Mouse (Mus musculus) ES-CJ7 (cell line): ENCODE results near the gene Disp1.

ENCODE experiments used
- DNase-seq: peaks from one replicate; pipeline ENCODE4 v3.0.0; 2011; ENCODE audit warnings: low read depth, low spot score

Gene Disp1

DNA sequence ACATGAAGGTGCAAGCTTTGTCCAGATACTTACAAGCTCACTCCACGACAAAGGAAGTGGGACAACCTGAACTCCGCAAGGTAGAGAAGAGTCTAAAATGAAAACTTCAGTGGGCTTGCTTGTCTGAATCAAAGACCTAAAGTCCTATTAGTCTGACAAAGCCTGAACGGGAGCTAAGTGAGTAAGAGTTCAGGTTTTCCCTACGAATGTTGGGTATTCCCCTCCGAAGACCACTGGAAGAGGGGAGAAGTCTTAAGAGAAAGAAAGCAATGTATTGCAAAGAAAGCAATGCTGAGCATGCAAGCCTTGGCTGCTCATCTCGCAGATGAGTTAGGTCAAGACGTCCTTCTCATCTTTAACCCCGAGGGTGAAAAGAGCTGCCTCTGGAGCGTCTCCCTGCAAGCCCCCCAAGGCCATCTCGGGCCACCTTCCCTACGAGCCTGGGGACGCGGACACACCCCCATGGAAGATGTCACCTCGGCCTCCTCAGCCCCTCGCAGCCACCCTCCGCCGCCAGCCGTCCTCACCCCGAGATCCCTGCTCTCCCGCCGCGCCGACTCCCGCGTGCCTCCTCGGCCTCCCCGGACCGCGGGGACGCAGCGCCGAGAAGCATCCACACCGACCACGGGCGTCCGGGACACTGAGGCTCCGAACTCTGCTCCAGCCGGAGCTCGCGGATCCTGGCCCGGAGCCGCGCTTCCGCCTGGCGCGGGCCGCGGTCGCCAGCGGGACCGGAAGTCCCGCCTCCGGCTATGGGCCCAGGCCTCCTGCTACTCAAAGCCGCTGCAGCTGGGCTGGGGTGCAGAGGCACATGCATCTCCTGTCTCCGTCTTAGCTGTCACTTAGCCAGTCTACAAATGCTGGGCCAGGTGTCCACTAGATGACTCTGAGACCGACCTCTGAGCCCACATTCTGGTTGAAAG, at the start of gene Disp1:
Gene Disp1 (minus strand): TSS at position 727 of the 923 bp plus-strand sequence.
- DNase-seq: peak; percentile 71

DNA sequence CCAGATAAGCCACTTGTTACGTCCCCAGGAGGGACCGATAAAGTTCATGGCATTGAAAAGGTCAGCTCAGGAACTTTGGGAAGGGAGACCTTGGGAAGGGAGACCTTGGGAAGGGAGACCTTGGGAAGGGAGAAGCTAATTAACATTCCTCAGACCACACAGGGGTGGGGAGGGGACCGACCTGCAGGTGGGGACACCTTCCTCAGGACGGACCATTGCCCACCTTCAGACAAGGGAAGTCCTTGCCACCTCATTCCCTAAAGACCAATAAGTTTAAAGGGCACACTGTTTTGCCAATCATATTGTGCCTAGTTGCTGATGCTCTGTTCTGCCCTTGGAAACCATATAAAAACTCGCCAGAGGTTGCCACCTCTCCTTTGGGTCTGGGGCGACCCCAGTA, 46.3 kb upstream of the Disp1 start:
- no peak for DNase-seq

DNA sequence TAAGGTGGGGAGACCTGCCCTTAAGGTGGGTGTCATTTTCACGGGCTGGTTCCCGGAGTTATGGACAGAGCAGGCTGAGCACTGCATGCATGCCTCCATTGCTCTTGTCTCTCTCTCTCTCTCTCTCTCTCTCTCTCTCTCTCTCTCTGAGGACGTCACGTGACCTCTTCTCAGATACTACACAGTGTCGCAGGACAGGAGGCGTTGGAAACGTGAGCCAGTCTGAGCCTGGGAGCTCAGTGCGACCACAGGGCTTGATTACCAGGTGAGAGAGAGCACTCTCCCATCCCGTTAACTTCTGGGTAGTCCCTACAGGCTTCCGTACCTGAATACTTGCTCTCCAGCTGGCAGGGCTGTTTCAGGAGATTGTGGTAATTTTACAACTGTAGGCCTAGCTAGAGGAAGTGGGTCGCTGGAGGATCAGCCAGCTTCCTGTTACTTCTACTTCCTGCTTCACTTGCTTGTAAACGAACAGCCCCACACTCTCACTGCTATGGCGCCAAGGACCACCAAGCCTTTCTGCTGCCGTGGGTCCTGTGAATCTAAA, 44.7 kb upstream of the Disp1 start:
- no peak for DNase-seq

DNA sequence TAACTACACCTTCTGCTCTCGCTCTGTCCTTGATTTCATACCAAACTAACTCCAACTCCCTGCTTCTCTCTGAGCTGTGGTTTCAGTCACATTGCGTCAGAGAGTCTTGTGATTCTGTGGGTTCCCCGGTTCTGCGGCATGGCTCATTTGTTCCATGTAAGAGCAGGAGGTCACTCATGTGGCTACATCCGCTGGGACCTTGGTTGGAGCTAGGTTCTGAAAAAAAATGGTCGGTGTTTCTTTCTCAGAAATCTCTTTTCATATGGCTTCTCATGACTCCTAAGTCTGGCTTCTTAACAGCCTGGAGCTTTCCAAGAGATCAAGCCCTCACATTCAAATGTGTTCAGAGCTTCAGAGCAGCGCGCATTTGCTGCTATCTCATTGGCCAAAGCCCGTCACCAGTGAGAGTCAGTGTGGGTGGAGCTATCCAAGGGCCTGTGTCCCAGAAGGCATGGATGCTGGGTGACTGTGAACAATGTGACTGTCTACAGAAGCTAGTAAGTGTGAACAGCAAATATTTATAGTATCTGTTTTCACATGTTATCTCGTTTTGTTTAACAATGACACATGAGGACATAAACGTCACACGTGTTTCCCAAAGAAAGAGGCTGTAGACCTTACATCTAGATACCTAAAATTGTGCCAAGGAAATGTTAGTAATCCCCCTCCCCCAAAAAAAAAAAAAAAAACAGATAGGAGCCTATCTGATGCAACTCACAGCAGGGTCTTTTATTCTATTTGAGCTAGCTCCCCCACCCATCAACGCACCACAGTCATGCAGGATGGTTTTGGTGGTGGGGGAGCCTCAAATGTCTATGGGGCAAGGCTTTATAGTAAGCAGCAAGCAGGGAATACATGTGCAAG, 43.1 kb upstream of the Disp1 start:
- peak; percentile 62 for DNase-seq

GRCm38 (mm10) chr1:183252574-183252973, 31.3 kb upstream of the Disp1 start:
- DNase-seq: no peak

- DNase-seq: no peak
Observed at GRCm38 (mm10) chr1:183251818-183252217, 30.5 kb upstream of the Disp1 start.

- no peak for DNase-seq
Observed at GRCm38 (mm10) chr1:183250612-183251011, 29.3 kb upstream of the Disp1 start.

DNA sequence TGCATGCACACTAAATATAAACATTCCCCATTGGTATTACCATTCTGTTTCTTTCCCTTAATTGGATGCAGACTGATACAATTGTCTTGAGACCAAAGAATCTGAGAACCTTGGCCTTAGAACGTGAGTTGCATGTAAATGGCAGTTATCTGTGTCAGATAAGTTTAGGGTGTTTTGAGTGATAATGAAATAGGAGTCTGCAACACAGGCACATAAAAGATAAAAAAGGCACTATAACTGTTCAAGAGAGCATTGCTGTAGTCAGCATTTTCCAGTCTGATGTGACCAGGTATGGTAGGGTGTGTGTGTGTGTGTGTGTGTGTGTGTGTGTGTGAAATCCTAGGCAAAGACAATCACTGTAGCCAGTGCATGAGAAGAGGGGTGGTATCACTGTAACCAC, 26.8 kb upstream of the Disp1 start:
- no peak for DNase-seq

DNA sequence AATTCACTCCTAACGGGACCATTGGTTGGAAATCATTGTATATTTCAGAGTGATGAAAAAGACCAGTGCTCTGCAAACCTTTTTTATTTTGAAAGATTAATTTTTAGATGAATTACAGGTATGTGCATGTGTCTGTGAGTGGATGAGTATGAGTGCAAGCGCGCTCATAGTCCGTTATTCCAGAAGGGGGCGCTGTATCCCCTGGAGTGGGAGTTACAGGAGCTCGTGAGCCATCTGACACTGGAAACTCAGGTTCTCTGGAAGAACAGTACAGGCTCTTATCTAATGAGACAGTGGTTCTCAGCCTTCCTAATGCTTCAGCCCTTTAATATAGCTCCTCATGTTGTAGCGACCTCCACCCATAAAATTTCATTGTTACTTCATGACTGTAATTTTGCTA, 22.0 kb upstream of the Disp1 start:
- peak; percentile 55 for DNase-seq

GRCm38 (mm10) chr1:183237901-183238300, 16.6 kb upstream of the Disp1 start:
- DNase-seq: peak; percentile 29

GRCm38 (mm10) chr1:183236460-183236859, 15.1 kb upstream of the Disp1 start:
- no peak for DNase-seq

DNA sequence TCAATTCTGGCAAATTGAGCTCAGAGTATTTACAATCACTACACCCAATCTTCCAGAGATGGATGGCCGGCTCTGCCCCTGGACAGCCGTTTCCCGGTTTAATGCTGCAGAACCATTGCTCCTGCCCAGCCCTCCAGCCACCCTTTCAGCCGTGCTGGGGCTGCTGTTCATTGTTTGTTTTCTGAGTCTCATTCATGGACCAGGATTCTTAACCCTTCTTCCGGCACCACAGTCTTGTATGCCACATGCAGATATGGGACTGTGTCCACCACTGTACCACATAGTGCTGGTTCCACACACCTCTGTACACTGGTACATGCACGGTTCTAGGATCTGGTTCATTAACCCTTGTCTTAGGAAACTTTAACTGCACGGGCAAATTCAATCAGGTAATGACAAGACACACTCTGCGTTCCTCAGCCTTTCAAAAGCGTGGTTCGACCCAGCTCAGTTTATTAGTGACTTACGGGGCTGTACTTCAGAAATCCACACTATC, 12.4 kb upstream of the Disp1 start:
- DNase-seq: no peak

- no peak for DNase-seq
Observed at GRCm38 (mm10) chr1:183232985-183233678, 11.8 kb upstream of the Disp1 start.

DNA sequence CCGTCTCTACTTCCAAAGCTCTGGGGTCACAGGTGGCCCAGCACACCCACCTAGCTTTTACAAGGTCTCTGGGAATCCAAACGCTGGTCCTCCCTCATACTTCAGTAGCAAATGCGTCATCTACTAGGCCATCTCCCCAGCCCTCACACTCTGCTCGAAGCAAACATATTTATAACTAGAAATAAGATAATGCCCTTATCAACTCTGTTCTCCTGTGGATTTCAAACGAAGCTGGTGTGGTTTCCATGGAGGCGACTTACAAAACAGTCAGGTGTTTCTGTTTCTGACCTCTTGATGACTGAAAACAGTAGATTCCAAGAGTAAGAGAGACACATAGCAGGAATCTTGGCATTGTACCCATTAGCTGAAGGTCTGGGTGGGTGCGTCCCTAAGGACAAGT, 6.1 kb upstream of the Disp1 start:
- DNase-seq: no peak

- no peak for DNase-seq
Observed at GRCm38 (mm10) chr1:183219021-183219420, 2.3 kb downstream of the Disp1 start.

DNA sequence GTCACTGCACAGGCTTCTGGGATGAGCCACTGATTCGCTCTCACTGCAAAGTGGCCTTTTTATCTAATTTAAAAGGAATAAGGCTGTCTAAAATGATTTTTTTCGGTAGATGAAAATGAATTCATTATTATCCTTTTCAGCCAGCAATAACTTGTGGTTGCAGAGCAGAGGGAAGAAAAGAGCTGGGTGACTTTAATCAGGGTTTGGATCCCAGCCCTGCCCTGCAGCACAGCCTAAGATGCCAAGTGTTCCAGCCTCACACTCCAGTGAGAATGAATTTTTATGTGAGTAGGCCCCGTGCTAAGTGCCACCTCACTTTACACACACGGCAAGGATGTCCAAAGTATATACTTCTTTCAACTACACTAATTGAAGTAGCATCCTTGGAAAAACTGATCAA, 4.6 kb downstream of the Disp1 start:
- DNase-seq: no peak

DNA sequence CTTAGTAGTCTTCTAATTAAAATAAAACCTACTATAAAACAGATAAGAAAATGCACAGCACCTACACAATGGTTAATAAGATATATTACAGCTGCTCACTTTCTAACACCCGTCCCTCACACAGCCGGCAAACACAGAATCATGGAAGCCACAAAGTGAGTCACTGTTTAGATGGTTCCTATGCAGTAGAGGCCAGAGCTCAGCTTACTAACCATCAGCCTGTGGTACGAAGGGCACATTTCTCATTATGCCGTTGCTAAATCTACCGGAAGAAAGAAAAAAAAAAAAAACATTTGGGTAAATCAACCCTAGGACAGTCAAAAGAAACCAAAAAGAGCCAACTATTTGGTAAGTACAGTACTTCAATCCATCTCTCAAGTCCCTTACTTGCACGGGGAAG, 5.6 kb downstream of the Disp1 start:
- DNase-seq: no peak

DNA sequence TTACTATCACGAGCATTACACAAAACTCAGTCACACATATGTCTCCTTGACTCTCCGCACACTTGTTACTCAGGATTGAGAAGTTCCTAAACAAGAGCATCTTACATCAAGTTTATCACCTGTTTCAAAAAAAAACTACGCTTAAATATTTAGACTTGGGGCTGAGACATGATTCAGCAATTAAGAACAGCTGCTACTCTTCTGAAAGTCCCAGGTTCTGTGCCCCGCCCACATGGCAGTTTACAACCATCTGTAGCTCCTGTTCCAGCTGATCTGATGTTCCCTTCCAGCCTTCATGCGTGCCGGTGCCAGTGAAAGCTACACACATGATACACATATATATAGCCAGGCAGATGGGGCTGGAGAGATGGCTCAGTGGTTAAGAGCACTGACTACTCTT, 7.5 kb downstream of the Disp1 start:
- no peak for DNase-seq

- no peak for DNase-seq
Observed at GRCm38 (mm10) chr1:183212757-183213211, 8.5 kb downstream of the Disp1 start.

DNA sequence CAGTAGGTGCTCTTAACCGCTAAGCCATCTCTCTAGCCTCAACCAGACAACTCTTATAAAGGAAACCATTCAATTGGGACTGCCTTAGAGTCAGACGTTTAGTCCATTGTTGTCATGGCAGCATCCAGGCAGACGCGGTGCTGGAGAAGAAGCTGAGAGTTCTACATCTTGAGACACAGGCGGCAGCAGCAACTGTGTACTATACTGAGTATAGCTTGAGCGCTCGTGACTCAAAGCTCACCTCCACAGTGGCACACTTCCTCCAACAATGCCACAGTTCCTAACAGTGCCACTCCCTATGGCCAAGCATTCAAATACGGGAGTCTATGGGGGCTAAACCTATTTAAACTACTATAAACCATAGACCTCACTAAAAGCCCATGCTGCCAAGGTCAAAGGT, 11.2 kb downstream of the Disp1 start:
- no peak for DNase-seq

- no peak for DNase-seq
Observed at GRCm38 (mm10) chr1:183207623-183208022, 13.7 kb downstream of the Disp1 start.
